Mouse (Mus musculus) 3134 (cell line): ENCODE data around the gene Glis2.
"Not testable (repeated sequence)": the region's sequence is repeated elsewhere in the genome, so short reads cannot be mapped to it uniquely, and the experiment has no call there.

Experiments
- DNase-seq: peaks from one replicate; pipeline ENCODE4 v3.0.0-alpha.2; 2011; ENCODE audit warnings: low spot score; ENCODE audit not compliant: insufficient read length; ENCODE audit errors: extremely low read depth

Gene Glis2

DNA sequence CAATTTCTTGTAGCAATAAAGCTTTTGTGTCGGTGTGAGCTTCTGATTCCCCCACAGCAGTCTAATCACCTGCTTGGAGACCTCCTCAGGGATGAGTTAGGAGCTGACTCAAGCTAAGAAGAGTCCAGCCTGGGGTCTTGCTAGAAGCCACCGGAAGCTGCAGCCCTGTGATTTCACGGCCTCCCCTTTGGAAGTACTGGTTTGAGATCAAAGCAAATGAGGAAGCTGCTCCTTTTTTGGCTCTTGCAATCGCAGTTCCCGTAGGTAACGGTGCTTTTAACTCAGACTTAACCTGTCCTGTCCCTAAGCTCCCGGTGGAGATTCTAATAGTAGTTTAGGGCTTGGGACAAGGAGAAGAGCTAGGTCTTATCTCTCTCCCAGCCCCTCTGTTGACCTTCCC, 15.9 kb upstream of the Glis2 start:
- DNase-seq: no peak

GRCm38 (mm10) chr16:4581179-4581578, 13.3 kb upstream of the Glis2 start:
- DNase-seq: not testable (repeated sequence)

GRCm38 (mm10) chr16:4583807-4584206, 10.7 kb upstream of the Glis2 start:
- no peak for DNase-seq

GRCm38 (mm10) chr16:4584438-4584837, 10.1 kb upstream of the Glis2 start:
- DNase-seq: no peak

DNA sequence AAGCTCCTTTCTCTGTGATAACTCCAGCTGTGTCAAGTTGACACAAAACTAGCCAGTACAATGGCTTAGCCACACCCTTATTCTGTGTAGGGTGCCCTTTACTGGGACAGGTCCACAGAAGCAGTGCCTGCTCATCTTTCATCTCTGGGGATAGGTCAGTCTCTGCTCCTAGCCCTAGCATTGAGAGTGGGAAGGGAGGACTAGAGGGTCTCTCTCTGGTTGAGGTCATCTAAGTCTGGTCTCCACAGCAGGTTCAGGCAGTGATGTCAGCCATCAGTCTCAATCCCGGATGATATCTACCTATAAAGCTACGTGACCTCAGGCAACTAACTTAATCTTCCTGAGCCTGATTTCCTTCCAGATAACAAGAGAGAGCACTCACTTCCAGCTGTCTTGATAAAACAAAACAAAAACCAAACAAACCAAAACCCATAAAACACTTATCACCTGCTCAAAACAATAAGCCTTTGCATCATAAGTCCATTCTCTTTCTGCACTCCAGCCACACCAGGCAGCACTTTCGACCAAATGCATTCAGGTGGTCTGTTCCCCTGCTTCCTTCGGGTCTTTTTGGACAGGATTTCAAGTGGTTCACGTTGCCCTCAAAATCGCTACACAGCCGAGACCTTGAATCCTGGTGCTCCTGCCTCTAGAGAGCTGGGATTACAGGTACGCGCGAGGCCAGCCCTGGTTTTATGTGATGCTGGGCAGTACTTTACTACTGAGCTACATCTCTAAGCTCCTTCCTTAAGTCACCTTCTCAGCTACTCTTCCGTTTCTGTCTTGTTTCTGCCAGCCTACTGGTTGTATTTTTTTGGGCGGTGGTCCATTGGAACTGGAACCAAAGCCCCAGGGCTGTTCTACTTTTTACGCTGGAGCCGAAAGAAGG, 8.6 kb upstream of the Glis2 start:
- DNase-seq: no peak

DNA sequence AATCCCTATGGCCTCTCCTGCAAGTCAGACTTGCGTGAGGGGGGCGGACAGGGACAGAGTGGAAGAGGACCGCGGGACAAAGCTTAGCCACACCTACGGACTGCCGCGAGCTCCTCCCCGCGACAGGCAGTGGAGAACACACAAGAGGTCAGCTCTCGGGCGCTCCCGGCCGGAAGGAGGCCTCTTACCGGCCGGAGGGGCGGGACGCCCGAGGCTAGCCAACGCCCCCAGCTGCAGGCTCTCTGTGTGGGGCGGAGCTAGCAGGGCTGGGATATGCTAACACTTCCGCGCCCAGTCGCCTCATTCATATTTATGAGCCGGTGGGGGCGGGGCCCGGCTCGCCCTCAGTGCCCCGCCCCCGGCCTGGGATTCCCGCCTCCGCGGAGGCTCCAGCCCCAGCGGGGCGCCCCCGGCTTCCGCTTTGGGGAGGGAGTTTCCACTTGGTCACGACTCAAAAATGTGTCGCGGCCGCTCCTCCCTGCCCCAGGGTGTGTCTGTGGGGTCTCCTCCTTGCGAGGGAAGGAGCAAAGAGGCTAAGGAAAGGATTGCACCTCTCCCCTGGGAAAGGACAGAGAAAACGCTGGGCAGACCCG, 7.9 kb upstream of the Glis2 start:
- DNase-seq: peak; percentile 100

DNA sequence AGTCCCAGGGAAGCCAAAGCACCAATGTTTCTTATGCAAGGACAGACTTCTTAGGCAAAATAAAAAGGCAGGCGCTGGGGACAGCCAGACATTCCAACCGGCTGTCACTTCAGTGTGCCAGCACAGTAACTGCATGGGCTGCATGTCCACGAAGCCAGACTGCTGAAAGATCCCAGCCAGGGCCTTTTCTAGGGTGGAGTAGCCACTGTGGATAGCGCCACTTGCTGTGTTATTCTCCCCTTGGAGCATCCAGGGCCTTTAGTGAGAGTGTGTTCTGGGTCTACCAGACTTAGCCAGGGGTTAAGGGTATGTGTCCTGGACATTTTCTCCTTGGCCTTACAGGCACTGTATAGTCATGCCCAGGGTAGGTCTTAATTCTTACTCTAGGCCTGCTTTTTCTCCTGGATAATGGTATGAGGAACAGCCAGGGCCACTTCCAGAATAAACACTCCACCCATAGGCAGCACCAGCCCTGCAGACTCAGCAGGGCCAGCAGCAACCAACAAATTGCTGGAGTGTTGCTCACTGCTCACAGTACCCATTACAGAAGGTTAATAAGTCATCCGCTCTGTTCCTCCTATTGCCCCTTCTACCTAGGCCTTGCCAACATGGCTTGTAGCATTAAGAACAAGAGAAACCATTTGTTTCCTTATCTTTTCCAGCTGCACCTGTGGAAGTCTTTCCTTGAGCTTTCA, 6.8 kb upstream of the Glis2 start:
- DNase-seq: peak; percentile 65

- DNase-seq: no peak
Measured at GRCm38 (mm10) chr16:4590236-4590635, 4.3 kb upstream of the Glis2 start.

DNA sequence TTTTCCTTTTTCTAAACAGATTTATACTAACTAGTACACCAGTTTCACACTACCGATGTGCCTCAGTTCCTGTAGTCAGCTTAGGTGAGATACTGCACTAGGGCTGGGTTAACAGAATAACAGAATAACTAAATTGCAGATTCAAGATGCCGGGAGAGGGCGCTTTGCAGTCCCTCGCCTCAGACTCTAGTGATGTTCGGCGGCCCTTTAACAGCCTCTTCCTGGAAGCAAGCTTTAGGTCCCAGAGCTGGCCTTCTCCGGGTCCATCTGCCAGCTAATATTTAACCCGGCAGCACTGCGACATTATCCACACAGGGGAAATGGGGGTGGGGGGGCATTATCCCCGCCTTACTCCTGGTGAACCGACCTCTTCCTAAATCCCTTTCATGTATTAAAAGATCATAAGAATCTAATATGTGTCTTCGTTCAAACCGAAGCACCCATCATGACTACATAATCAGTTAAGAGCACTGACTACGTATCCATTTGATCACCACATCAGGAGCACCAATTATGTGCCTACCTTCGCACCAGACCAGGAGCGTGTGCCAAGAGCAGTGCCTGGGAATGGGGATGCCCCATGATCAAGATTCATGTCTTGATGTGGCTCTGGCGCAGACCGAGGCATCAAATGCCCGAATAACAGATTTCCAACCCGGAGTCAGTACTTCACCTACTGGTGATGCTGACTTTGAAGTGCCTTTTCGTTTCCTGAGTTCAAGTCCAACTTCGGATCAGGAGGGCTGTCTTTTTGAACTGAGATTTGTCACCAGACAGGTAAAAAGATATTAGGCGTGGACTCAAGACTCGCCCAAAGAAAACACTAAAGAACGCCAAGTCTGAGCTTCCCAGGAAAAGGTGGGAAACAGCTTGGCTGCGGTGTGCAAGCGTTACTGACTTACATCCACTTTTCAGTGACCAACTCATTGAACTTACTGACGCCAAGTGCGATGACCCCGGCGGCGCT, 1.3 kb upstream of the Glis2 start:
- DNase-seq: no peak

GRCm38 (mm10) chr16:4594814-4595526, 457 bp downstream of the Glis2 start:
- peak; percentile 68 for DNase-seq

GRCm38 (mm10) chr16:4595527-4595963, 1.0 kb downstream of the Glis2 start:
- DNase-seq: peak; percentile 91

- peak; percentile 61 for DNase-seq
Measured at GRCm38 (mm10) chr16:4596141-4596728, 1.7 kb downstream of the Glis2 start.

GRCm38 (mm10) chr16:4596836-4597235, 2.3 kb downstream of the Glis2 start:
- no peak for DNase-seq

GRCm38 (mm10) chr16:4597296-4597695, 2.8 kb downstream of the Glis2 start:
- DNase-seq: peak; percentile 61

GRCm38 (mm10) chr16:4598041-4598440, 3.5 kb downstream of the Glis2 start:
- DNase-seq: no peak

- DNase-seq: no peak
Measured at GRCm38 (mm10) chr16:4598891-4599543, 4.5 kb downstream of the Glis2 start.

DNA sequence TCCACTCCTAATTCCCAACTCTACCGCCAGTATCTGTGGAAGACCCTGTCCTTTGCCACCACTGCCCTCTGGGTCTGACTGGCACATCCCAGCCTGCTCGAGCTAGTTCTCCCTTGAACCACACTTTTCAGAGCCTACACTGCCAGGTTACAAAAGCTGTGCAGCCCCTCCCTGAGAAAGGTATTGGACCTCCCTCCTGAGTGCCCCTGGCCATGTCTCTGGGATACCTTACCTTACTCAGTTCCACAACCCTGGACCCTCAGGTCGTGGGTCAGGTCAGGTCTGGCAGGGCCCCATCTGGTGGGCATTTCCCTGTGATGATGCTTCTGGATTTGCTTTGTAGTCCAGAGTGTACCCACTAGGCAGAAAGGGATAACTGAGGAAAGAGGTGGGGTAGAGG, 5.1 kb downstream of the Glis2 start:
- DNase-seq: no peak

DNA sequence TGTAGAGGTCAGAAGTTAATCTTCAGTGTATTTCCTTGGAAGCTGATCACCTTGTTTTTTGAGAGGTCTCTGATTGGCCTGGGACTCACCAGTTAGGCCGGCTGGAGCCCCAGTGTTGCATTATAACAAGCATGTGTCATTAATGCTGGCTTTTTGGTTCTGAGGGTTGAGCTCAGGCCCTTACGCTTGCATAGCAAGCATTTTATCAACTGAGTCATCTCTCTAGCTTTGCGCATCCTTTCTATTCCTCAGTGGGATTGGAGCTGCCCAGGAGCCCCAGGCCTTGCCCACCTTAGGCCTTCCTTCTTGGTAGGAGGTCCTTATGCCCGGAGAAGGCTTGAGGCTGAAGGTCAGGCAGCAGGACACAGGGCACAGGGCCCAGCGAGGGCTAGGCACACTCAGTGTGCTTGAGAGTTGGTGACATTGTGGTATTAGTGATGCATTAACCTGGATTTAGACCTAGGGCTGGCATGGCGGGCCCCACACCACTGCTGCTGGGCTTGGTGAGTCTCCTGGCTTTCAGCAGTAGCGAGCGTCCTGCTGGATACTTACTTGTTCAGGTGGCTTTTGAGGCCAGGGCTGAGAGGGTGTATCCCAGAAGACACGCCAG, 6.3 kb downstream of the Glis2 start:
- DNase-seq: no peak
